Mouse (Mus musculus) pancreas, adult 10 weeks (tissue): ENCODE data around the gene Vbp1. TPM values are rescaled to one million over a fixed set of nuclear protein-coding genes. Genes with fewer than 3 reads are reported as not detected.

Source experiments
- polyA plus RNA-seq: library from polyadenylated mRNA; stranded (reverse); fragments of 350-450 nt; fragmentation: Illumina TruSeq; extraction: RNeasy Lipid Tissue Mini Kit (QIAGEN cat#74804); gene quantifications from one replicate; pipeline ENCODE4 v1.2.3, GENCODE M21; 2015; ENCODE audit warnings: low read depth, low replicate concordance; ENCODE audit not compliant: insufficient read depth

Vbp1 gene
- polyA plus RNA-seq: 9.4 TPM

DNA sequence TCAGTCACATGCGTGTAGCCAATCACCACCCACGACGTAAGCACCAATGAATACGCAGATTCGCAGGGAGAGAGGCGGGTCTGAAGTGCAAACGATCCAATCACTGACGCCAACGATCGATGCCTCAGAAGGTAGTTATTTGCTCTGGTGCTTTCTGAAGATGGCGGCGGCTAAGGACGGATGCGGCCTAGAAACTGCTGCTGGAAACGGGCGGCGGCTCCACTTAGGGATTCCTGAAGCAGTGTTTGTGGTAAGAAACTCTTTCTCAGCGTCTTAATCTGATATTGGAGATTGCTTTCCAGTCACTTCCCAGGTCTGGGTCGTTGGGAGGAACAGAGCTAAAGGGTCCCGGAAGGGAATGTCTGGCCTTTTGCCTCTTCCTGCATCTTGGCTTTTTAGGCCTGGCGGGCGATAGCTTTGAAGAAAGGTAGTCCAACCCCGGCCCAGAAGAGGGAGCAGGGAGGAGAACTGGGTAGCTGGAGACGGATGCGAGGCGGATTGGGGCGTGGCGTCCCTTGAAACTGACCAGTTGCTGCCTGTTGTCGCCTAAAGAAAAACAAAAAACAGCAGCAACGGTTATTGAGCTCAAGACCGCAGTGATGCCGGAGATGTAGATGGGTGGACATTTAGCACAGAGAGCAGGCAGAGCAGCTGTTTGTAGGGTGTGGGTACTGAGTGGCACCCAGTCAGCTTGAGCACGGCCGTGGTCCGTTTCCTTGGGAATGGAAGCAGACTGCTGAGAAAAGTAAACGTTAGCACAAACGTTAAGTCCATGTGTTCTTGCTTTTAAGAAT is at the start of gene Vbp1:
Gene Vbp1, plus strand, starts transcription at position 121 of the 794 bp plus-strand sequence.

DNA sequence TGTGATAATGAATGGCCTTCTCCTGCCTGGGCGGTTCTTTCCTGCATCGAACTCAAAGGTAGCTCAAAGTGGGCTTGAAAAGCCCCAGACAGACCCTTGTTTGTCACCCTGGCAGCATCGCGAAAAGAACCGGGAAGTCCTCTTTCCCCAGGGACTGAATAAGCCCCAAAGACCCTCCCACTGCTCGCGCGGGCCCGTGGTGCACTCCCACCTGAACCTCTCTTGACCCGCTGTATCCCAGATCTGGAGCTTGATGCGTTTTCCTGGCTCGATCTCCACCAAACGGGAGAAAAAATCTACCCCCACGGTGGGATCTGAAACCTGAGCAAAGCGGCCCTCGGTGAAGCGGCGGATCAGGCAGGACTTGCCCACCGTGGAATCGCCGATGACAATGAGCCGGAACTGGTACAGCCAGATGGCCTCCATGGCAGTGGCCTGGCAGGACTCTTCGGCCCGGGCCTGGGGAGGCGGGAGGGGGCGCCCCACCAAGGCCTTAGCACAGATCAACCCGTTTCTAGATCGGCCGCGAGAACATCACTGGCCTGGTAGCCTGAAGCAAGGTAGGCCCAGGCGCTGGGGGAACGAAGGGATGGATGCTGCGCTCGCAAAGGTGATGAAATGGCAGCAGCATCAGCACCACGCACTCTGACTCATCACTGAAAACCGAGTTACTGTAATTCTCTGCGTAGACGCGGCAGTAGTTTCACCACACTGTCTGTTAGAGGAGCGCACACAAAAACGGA is 63.7 kb downstream of the Vbp1 start, which contains the start of gene Rab39b:
Gene Rab39b, minus strand, starts transcription at position 650 of the 743 bp plus-strand sequence.

Other genes starting within 250 kb of the Vbp1 start
- 5.3 TPM for gene Fundc2, start 131.9 kb upstream of the Vbp1 start, polyA plus RNA-seq
- gene F8, start 131.7 kb upstream of the Vbp1 start, polyA plus RNA-seq: 0.46 TPM
- 5.4 TPM for gene Cmc4, start 97.7 kb upstream of the Vbp1 start, polyA plus RNA-seq
- gene Mtcp1, start 97.7 kb upstream of the Vbp1 start, polyA plus RNA-seq: 6.0 TPM
- 5.9 TPM for gene Brcc3, start 97.7 kb upstream of the Vbp1 start, polyA plus RNA-seq
- 2.1 TPM for gene Rab39b, start 63.9 kb downstream of the Vbp1 start, polyA plus RNA-seq